Mouse (Mus musculus): Measurements from ENCODE around the gene Slc40a1.

The Slc40a1 gene

DNA sequence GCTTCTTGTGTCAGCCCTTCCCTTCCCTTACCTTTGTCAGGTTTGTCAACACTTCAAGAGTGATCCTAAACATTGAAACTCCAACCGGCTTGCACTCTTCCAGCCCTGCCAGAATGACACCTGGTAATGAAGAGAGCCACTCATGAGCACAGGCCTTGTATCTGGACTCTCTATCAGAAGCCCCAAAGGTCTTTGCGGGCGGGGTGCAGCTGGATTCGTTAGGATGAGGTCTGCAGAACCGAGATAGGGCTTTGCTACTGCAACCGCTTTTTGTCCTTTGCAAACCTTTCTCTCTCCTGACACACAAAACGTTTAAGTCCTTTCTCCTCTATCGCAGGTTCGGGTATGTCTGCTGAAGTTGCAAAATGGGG is at the start of gene Slc40a1:
TSS of gene Slc40a1 (minus strand) at position 131 of the 371 bp plus-strand sequence.
- DNase-seq = no peak

- no peak for DNase-seq
These were observed 45.0 kb upstream of the Slc40a1 start for GRCm38 (mm10) chr1:45971314-45971713.

GRCm38 (mm10) chr1:45948988-45949387 is 22.7 kb upstream of the Slc40a1 start:
- DNase-seq = no peak

DNA sequence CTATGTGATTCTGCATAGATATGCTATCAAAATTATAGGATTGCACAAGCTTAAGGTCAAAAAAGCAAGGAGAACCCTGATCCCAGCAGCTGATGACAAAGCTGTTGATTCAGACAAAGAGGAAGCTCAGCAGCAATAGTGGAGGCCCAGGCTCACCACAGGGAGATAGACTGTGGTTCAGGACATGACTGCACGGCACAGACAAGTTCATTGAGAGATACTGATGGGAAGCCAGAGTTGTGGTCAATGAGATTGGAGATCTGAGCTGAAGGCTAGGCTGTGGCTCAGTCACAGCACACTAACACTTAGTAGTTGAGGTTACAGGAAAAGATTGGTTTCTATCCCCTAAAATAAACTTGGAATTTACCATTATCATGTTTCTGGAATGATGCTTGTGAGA is 21.5 kb upstream of the Slc40a1 start:
- DNase-seq = no peak

- no peak for DNase-seq
These were observed 4.8 kb upstream of the Slc40a1 start for GRCm38 (mm10) chr1:45931127-45931526.

DNA sequence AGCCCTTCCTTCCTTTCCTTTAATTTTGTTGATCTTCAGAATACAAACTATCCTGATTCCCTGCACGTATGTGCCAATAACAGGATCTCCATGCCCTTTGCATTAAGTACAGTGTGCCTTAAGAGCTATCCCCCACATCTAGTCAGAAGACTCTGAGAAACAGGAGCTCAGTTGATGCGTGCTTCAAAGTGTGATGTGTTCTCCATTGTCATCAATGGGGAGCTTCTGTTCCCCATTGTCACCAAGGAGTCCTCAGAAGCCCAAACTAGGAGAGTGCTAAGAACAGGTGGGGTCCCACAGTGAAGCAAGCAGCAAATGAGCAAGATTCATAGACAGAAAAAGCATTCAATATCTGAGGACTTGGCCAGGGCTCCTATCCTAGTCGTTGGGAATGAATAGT is 588 bp upstream of the Slc40a1 start:
- DNase-seq = no peak

GRCm38 (mm10) chr1:45925500-45926392 is 577 bp downstream of the Slc40a1 start:
- DNase-seq = peak; percentile 81

DNA sequence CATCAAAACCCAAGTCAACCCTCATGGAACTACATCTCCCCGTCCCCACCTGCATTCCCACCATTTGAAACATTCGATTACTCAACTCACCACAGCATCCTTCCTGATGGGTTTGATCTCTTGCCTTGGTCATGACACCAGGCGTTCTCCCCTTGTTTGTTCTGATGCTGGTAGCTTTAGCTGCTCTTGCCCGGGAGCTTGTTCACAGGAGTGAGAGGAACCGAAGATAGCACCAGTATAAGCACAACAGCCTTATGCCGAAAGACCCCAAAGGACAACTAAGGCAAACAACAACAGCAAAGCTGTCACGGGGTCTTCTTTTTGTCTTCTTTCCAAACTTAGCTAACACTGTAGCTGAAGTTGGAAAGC is 1.2 kb downstream of the Slc40a1 start:
- DNase-seq = no peak

DNA sequence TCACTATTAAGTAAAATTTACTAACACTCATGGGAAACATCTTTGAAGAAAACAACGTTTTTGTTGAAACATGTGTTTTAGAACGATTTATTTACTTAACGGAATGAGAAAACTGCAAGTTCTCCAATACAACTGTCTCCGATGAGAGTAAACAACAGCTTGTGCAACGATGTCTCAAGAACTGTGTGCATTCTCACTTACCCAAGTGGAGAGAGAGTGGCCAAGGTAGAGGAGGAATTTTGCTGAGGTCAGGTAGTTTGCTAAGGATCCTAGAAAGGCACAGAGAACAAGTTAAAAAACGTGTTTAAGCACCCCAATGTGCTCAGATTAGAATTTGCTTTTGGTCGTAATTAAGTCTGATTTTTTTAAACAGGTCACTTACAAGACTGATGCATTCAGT is 1.8 kb downstream of the Slc40a1 start:
- no peak for DNase-seq

GRCm38 (mm10) chr1:45923306-45923705 is 3.0 kb downstream of the Slc40a1 start:
- no peak for DNase-seq

GRCm38 (mm10) chr1:45920703-45921102 is 5.6 kb downstream of the Slc40a1 start:
- DNase-seq = no peak

DNA sequence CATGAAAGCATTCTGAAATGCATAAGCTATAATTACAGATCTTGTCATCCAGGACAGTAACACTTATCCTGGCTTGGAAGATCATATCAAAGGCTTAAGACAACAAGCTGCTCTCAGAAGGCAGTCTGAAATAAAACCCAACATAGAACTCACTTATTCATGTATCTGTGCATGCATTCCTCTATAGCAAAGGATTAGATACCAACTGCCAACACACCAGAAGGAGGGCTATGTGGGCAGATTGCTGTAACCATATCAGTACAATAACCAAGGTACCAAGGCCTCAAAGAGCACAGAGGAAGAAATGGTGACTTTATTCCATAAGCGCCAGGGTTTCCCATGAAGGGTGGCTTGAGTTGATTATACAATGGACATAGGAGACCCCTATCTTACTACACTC is 6.6 kb downstream of the Slc40a1 start:
- DNase-seq = no peak

GRCm38 (mm10) chr1:45917136-45917803 is 9.1 kb downstream of the Slc40a1 start:
- no peak for DNase-seq

GRCm38 (mm10) chr1:45916174-45916573 is 10.1 kb downstream of the Slc40a1 start:
- DNase-seq = no peak

- no peak for DNase-seq
These were observed 12.1 kb downstream of the Slc40a1 start for GRCm38 (mm10) chr1:45914236-45914635.

GRCm38 (mm10) chr1:45905107-45905821 is 21.1 kb downstream of the Slc40a1 start:
- DNase-seq = peak; percentile 39

- no peak for DNase-seq
These were observed 22.2 kb downstream of the Slc40a1 start for GRCm38 (mm10) chr1:45904161-45904560.

- DNase-seq = no peak
These were observed 28.3 kb downstream of the Slc40a1 start for GRCm38 (mm10) chr1:45898044-45898443.

GRCm38 (mm10) chr1:45894168-45894912 is 32.0 kb downstream of the Slc40a1 start:
- DNase-seq = no peak

- DNase-seq = no peak
These were observed 34.3 kb downstream of the Slc40a1 start for GRCm38 (mm10) chr1:45891986-45892385.

DNA sequence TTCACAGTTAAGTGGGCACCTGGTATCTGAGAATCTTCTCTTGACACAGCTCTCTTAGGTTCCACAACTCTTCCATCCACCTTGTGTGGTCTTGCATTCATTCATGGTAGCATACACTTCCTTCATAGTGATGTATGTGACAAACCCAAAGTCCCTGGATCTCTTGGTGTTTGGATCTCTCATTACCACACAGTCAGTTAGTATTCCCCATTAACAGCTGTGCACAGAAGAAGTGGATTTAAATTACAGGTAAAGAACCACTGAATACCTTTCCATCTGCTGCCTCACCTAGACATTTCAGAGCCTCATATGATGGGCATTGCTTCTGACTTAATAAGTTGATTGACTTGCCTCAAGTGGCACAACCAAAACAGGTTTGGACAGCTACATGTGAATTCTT is 36.1 kb downstream of the Slc40a1 start, which contains the start of gene Gm5269:
TSS of gene Gm5269 (minus strand) at position 101 of the 400 bp plus-strand sequence.
- no peak for DNase-seq

GRCm38 (mm10) chr1:45886800-45887199 is 39.5 kb downstream of the Slc40a1 start:
- DNase-seq = no peak

- no peak for DNase-seq
These were observed 42.9 kb downstream of the Slc40a1 start for GRCm38 (mm10) chr1:45883378-45883777.

Data from lung, postnatal 14 days (tissue).